Mouse (Mus musculus) thymus, adult 2 months (tissue): Measurements from ENCODE around the gene Prr14.

Source experiments
- CTCF ChIP-seq: fragments of 200-500 bp; IDR thresholded peaks from 2 replicates; pipeline ENCODE4 v1.5.1; 2012; ENCODE audit warnings: mild to moderate bottlenecking, control low read depth, low read length, moderate library complexity, borderline replicate concordance; ENCODE audit not compliant: control insufficient read depth, poor library complexity, insufficient read depth; ENCODE audit errors: extremely low read depth
- POLR2A ChIP-seq: fragments of 200-500 bp; IDR thresholded peaks from 2 replicates; pipeline ENCODE4 v1.6.1; 2012; ENCODE audit warnings: mild to moderate bottlenecking, low read length, control low read depth, moderate library complexity; ENCODE audit not compliant: control insufficient read depth, poor library complexity, insufficient read depth; ENCODE audit errors: extremely low read depth

DNA sequence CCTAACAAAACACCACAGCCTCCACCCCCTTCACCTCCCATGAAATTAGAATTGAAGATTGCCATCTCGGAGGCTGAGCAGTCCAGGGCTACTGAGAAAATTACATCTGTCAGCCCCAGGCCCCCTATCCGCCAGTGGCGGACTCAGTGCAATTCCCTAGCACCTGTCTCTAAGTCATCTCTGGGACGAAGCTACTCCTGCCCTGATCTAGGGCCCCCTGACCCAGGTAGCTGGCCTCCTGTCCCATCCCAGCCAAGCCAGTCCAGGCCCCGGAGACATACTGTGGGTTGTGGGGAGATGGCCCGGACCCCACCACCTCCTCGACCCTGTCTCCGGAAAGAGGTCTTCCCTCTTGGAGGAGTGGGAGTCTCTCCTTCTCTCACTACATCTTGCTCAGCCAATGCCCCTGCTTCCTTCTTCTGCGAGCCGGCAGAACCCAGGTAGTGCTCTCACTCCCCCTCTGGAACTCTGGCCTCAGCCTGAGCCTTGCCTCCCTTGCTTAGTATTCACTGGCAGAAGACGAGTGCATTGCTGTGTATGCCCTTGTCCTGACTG is 15.9 kb downstream of the Prr14 start:
- TF ChIP-seq POLR2A (no peak), CTCF (no peak)
